Mouse (Mus musculus): ENCODE data around the gene Iqsec1.

DNA sequence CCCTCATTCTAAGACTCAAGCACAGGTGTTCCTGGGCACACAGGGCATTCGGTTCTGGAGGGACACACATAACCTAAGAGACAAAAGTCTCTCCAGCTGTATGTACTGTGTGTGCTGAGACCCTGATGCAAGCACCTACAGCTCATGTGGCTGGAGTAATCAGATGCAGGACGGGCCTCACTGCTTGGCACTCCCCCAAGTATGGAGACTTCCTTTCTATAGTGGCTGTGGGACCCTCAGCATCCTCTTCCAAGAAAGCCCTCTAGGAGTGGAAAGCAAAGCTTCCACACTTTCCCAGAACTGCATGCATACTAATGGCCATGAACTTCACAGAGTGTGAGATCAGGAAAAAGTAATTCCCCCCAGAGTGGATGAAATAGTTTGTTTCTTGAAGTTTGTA lies 208.0 kb downstream of the Iqsec1 start:
- no peak for TF ChIP-seq CTCF (IDR thresholded peaks at IDR 0.05; ENCODE audit: extremely low read depth, insufficient read depth, insufficient read length, insufficient replicate concordance)
- no peak for TF ChIP-seq POLR2A (IDR thresholded peaks at IDR 0.05; ENCODE audit: low read depth, low read length)

Data from spleen, adult 2 months (tissue).